Mouse (Mus musculus): ENCODE measurements around the gene Polr3b. TPM values are rescaled to one million over a fixed set of nuclear protein-coding genes. Genes with fewer than 3 reads are reported as not detected.
A peak's percentile ranks its signal among the peaks of the same experiment; 100 is the strongest.

The Polr3b gene
- polyA plus RNA-seq, 1 experiment from 2014 or later: 18.2 TPM

- H3K27ac ChIP-seq: peak overlapping the region; percentile 20; the same call in 1 of the 2 replicates
Observed at GRCm38 (mm10) chr10:84707226-84707625, 85.1 kb downstream of the Polr3b start.

GRCm38 (mm10) chr10:84707752-84708530 lies 85.8 kb downstream of the Polr3b start:
- WGBS: 20% methylated on average over 14 of the region's 14 CpGs
- H3K36me3 ChIP-seq (replicated peaks): peaks cover 12% of the 10 kb centered on the region; the same call in 1 of the 2 replicates
- no peaks in the 10 kb centered on the region for H3K9me3 ChIP-seq
- H3K27me3 ChIP-seq (ENCODE audit: poor library complexity, severe bottlenecking): peaks cover 61% of the 10 kb centered on the region
- DNase-seq (ENCODE audit: extremely low spot score, low spot score): no peak
- H3K4me1 ChIP-seq: peaks cover 65% of the 10 kb centered on the region
- no peak overlapping the region for H3K27ac ChIP-seq
- H3K4me3 ChIP-seq: no peak overlapping the region

More at GRCm38 (mm10) chr10:84707226-84707625, 85.1 kb downstream of the Polr3b start:
- H3K9me3 ChIP-seq: no peaks in the 10 kb centered on the region
- 25% methylated on average over 6 of the region's 6 CpGs for WGBS
- no peak overlapping the region for H3K4me3 ChIP-seq
- H3K4me1 ChIP-seq: peaks cover 60% of the 10 kb centered on the region
- H3K36me3 ChIP-seq (replicated peaks): peaks cover 8% of the 10 kb centered on the region
- H3K27me3 ChIP-seq (ENCODE audit: poor library complexity, severe bottlenecking): peaks cover 54% of the 10 kb centered on the region
- DNase-seq (ENCODE audit: extremely low spot score, low spot score): no peak

GRCm38 (mm10) chr10:84710192-84710591 lies 88.1 kb downstream of the Polr3b start:
- Histone ChIP-seq H3K4me3 (no peak overlapping the region), H3K4me1 (peaks cover 65% of the 10 kb centered on the region), H3K9me3 (no peaks in the 10 kb centered on the region), H3K27me3 (ENCODE audit: poor library complexity, severe bottlenecking) (peaks cover 82% of the 10 kb centered on the region), H3K36me3 (replicated peaks) (peaks cover 26% of the 10 kb centered on the region), H3K27ac (no peak overlapping the region)
- WGBS: 39% methylated on average over 4 of the region's 4 CpGs
- DNase-seq (ENCODE audit: extremely low spot score, low spot score): no peak

- DNase-seq (ENCODE audit: extremely low spot score, low spot score): peak; percentile 37
- 10% methylated on average over 4 of the region's 4 CpGs for WGBS
- H3K27ac ChIP-seq: 0 out of 2 replicates have a peak overlapping the region, but pooled peaks have one; percentile 25
- H3K4me1 ChIP-seq: peaks cover 63% of the 10 kb centered on the region
- H3K9me3 ChIP-seq: no peaks in the 10 kb centered on the region
- H3K36me3 ChIP-seq (replicated peaks): peaks cover 33% of the 10 kb centered on the region
- H3K27me3 ChIP-seq (ENCODE audit: poor library complexity, severe bottlenecking): peaks cover 81% of the 10 kb centered on the region
- H3K4me3 ChIP-seq: no peak overlapping the region
Observed at GRCm38 (mm10) chr10:84710827-84711226, 88.7 kb downstream of the Polr3b start.

- no peak for DNase-seq (ENCODE audit: extremely low spot score, low spot score)
Observed at GRCm38 (mm10) chr10:84711479-84711878, 89.4 kb downstream of the Polr3b start.

GRCm38 (mm10) chr10:84711940-84712339 lies 89.8 kb downstream of the Polr3b start:
- Histone ChIP-seq H3K4me1 (peaks cover 52% of the 10 kb centered on the region), H3K36me3 (replicated peaks) (peaks cover 43% of the 10 kb centered on the region), H3K4me3 (no peak overlapping the region), H3K9me3 (no peaks in the 10 kb centered on the region), H3K27me3 (ENCODE audit: poor library complexity, severe bottlenecking) (peaks cover 85% of the 10 kb centered on the region), H3K27ac (no peak overlapping the region)
- WGBS: 87% methylated on average over 5 of the region's 5 CpGs
- DNase-seq (ENCODE audit: extremely low spot score, low spot score): no peak

More at GRCm38 (mm10) chr10:84711479-84711878, 89.4 kb downstream of the Polr3b start:
- Histone ChIP-seq H3K36me3 (replicated peaks) (peaks cover 39% of the 10 kb centered on the region), H3K27ac (no peak overlapping the region), H3K4me1 (peaks cover 57% of the 10 kb centered on the region), H3K4me3 (no peak overlapping the region), H3K27me3 (ENCODE audit: poor library complexity, severe bottlenecking) (peaks cover 81% of the 10 kb centered on the region), H3K9me3 (no peaks in the 10 kb centered on the region)
- 68% methylated on average over 8 of the region's 8 CpGs for WGBS

GRCm38 (mm10) chr10:84712532-84712931 lies 90.4 kb downstream of the Polr3b start:
- Histone ChIP-seq H3K9me3 (no peaks in the 10 kb centered on the region), H3K27ac (no peak overlapping the region), H3K4me3 (no peak overlapping the region), H3K36me3 (replicated peaks) (peaks cover 47% of the 10 kb centered on the region), H3K4me1 (peaks cover 46% of the 10 kb centered on the region), H3K27me3 (ENCODE audit: poor library complexity, severe bottlenecking) (peaks cover 79% of the 10 kb centered on the region)
- 79% methylated on average over 6 of the region's 6 CpGs for WGBS
- DNase-seq (ENCODE audit: extremely low spot score, low spot score): no peak

GRCm38 (mm10) chr10:84713043-84713442 lies 91.0 kb downstream of the Polr3b start:
- Histone ChIP-seq H3K9me3 (no peaks in the 10 kb centered on the region), H3K27me3 (ENCODE audit: poor library complexity, severe bottlenecking) (peaks cover 76% of the 10 kb centered on the region), H3K4me3 (no peak overlapping the region), H3K36me3 (replicated peaks) (peaks cover 47% of the 10 kb centered on the region), H3K27ac (no peak overlapping the region), H3K4me1 (peaks cover 41% of the 10 kb centered on the region)
- 90% methylated on average over 10 of the region's 10 CpGs for WGBS
- DNase-seq (ENCODE audit: extremely low spot score, low spot score): no peak

GRCm38 (mm10) chr10:84715639-84716038 lies 93.5 kb downstream of the Polr3b start:
- H3K9me3 ChIP-seq: no peaks in the 10 kb centered on the region
- peaks cover 23% of the 10 kb centered on the region for H3K4me1 ChIP-seq
- WGBS: 92% methylated on average over 7 of the region's 7 CpGs
- peaks cover 54% of the 10 kb centered on the region for H3K36me3 ChIP-seq (replicated peaks)
- peaks cover 53% of the 10 kb centered on the region for H3K27me3 ChIP-seq (ENCODE audit: poor library complexity, severe bottlenecking)
- no peak for DNase-seq (ENCODE audit: extremely low spot score, low spot score)
- H3K27ac ChIP-seq: no peak overlapping the region
- H3K4me3 ChIP-seq: no peak overlapping the region

- peaks cover 15% of the 10 kb centered on the region for H3K4me1 ChIP-seq
- H3K9me3 ChIP-seq: no peaks in the 10 kb centered on the region
- peaks cover 64% of the 10 kb centered on the region for H3K36me3 ChIP-seq (replicated peaks)
- no peak for DNase-seq (ENCODE audit: extremely low spot score, low spot score)
- peaks cover 59% of the 10 kb centered on the region for H3K27me3 ChIP-seq (ENCODE audit: poor library complexity, severe bottlenecking)
- H3K4me3 ChIP-seq: no peak overlapping the region
- WGBS: 95% methylated on average over 7 of the region's 7 CpGs
- H3K27ac ChIP-seq: no peak overlapping the region
Observed at GRCm38 (mm10) chr10:84716581-84716980, 94.5 kb downstream of the Polr3b start.

- peaks cover 49% of the 10 kb centered on the region for H3K36me3 ChIP-seq (replicated peaks)
- no peaks in the 10 kb centered on the region for H3K9me3 ChIP-seq
- peaks cover 14% of the 10 kb centered on the region; the same call in 1 of the 2 replicates for H3K27me3 ChIP-seq (ENCODE audit: poor library complexity, severe bottlenecking)
- peaks cover 17% of the 10 kb centered on the region for H3K4me1 ChIP-seq
- no peak for DNase-seq (ENCODE audit: extremely low spot score, low spot score)
- no peak overlapping the region for H3K27ac ChIP-seq
- H3K4me3 ChIP-seq: no peak overlapping the region
- 65% methylated on average over 12 of the region's 12 CpGs for WGBS
Observed at GRCm38 (mm10) chr10:84722711-84723110, 100.6 kb downstream of the Polr3b start.

GRCm38 (mm10) chr10:84727005-84727404 lies 104.9 kb downstream of the Polr3b start:
- H3K9me3 ChIP-seq: no peaks in the 10 kb centered on the region
- no peak for DNase-seq (ENCODE audit: extremely low spot score, low spot score)
- peaks cover 29% of the 10 kb centered on the region for H3K36me3 ChIP-seq (replicated peaks)
- no peak overlapping the region for H3K4me3 ChIP-seq
- H3K4me1 ChIP-seq: peaks cover 11% of the 10 kb centered on the region
- peaks cover 5% of the 10 kb centered on the region; the same call in 1 of the 2 replicates for H3K27me3 ChIP-seq (ENCODE audit: poor library complexity, severe bottlenecking)
- H3K27ac ChIP-seq: no peak overlapping the region
- 92% methylated on average over 12 of the region's 12 CpGs for WGBS

GRCm38 (mm10) chr10:84727760-84728159 lies 105.7 kb downstream of the Polr3b start:
- Histone ChIP-seq H3K9me3 (no peaks in the 10 kb centered on the region), H3K4me1 (peaks cover 3% of the 10 kb centered on the region), H3K27ac (no peak overlapping the region), H3K27me3 (ENCODE audit: poor library complexity, severe bottlenecking) (peaks cover 5% of the 10 kb centered on the region; the same call in 1 of the 2 replicates), H3K4me3 (no peak overlapping the region), H3K36me3 (replicated peaks) (peaks cover 29% of the 10 kb centered on the region)
- no peak for DNase-seq (ENCODE audit: extremely low spot score, low spot score)
- 93% methylated on average over 4 of the region's 4 CpGs for WGBS

Measured in forebrain, embryonic 10.5 days (tissue).